Mouse (Mus musculus): Measurements from ENCODE around the gene Rap1gap. TPM values are rescaled to one million over a fixed set of nuclear protein-coding genes. Genes with fewer than 3 reads are reported as not detected.

Gene Rap1gap
- polyA plus RNA-seq, 1 experiment from 2014 or later, result 4.4 TPM

DNA sequence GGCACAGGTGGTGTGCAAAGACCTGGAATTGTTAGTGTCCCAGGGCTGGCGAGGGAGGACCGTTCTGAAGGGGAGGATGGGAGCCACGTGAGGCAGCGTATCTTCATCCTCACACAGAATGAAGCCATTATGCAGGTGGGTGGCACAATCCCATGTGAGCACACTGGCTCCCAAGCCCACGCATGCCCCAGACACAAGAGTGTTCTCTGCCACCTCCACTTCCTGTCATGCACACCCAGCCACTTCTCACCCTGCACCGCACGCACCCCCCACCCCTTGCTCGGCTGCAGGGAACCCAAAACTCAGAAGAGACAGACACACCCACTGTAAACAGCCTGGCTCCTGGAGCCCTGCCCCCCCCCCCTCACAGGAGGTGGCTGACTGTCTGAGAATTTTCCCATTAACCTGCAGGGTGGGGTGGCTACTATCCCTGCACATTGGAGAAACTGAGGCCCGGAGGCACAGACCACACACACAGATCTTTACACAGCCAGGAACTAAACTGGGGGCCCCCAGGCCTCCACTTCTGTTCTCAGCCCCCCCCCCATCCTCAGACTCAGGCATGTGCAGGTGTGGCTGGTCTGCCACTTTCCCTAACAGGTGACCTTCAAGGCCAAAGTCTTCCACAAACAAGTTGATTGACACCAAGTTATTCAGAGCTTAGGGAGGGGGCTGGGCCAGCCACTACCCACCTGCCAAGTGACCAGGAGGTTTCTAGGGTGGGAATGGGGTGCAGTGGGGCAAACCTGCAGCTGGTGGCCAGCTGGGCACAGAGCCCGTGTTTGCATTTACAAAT is 27.8 kb downstream of the Rap1gap start:
- Histone ChIP-seq H3K27me3 (ENCODE audit: control insufficient read depth, insufficient read depth, low read depth, low read length) (no peaks in the 10 kb centered on the region), H3K36me3 (ENCODE audit: control insufficient read depth, insufficient read depth) (no peaks in the 10 kb centered on the region), H3K9ac (ENCODE audit: low read depth, low read length) (no peak overlapping the region), H3K4me3 (ENCODE audit: low read depth, low read length) (no peak overlapping the region), H3K4me2 (ENCODE audit: low read depth, low read length) (no peak overlapping the region), H3K9me3 (replicated peaks; ENCODE audit: control insufficient read depth, low read length) (no peaks in the 10 kb centered on the region), H3K27ac (ENCODE audit: low read length) (no peak overlapping the region), H3K4me1 (ENCODE audit: control insufficient read depth, low read depth, low read length) (no peaks in the 10 kb centered on the region; the same call in 1 of the 2 replicates)
- no peak for ATAC-seq (ENCODE audit: low read depth)
- WGBS (ENCODE audit: insufficient replicate concordance), result 56% methylated on average over 10 of the region's 10 CpGs

DNA sequence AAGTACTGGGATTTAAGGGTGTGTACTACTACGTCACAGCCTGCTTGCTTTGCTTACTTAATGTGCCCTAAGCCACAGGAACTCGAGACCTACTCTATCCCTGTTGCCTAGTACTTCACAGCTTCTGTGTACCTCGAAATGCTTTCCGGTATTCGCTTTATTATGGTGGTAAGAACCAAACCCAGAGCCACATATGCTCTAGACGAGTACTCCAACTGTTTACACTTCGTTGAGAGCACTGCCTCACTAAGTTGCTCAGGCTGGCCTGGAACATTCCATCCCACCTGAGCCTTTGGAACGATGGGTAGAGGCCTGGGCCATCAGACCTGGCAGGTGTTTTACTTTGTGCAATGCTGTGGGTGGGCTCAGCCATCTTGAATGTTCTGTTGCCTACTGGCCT is 30.8 kb downstream of the Rap1gap start:
- no peak overlapping the region for H3K9ac ChIP-seq (ENCODE audit: low read depth, low read length)
- no peak overlapping the region for H3K4me3 ChIP-seq (ENCODE audit: low read depth, low read length)
- no peaks in the 10 kb centered on the region for H3K27me3 ChIP-seq (ENCODE audit: control insufficient read depth, insufficient read depth, low read depth, low read length)
- WGBS (ENCODE audit: insufficient replicate concordance), result 51% methylated on average over 8 of the region's 8 CpGs
- no peak overlapping the region for H3K27ac ChIP-seq (ENCODE audit: low read length)
- no peaks in the 10 kb centered on the region; the same call in none of the 2 replicates for H3K4me1 ChIP-seq (ENCODE audit: control insufficient read depth, low read depth, low read length)
- H3K36me3 ChIP-seq (ENCODE audit: control insufficient read depth, insufficient read depth), result no peaks in the 10 kb centered on the region
- H3K4me2 ChIP-seq (ENCODE audit: low read depth, low read length), result no peak overlapping the region
- H3K9me3 ChIP-seq (replicated peaks; ENCODE audit: control insufficient read depth, low read length), result no peaks in the 10 kb centered on the region
- no peak for ATAC-seq (ENCODE audit: low read depth)

DNA sequence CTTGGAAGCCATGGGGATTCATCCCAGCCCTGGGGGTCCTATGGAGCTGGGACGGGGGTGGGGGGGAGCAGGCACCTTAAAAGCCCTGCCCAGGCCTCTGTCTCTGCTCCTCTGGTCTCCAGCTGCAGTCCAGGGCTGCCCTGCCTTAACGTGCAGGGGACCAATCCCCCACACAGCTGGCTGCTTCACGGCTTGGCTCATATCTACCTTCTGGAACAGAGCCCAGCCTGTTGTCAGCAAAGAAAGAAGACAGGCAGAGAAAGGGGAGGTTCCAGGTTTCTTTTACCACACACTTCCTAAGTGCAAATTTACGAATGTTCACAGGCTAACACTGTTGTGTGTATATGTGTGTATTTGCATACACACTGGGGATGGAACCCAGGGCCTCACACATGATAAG is 31.4 kb downstream of the Rap1gap start:
- WGBS (ENCODE audit: insufficient replicate concordance), result 24% methylated on average over 4 of the region's 4 CpGs
- no peaks in the 10 kb centered on the region for H3K9me3 ChIP-seq (replicated peaks; ENCODE audit: control insufficient read depth, low read length)
- no peak overlapping the region for H3K27ac ChIP-seq (ENCODE audit: low read length)
- H3K4me1 ChIP-seq (ENCODE audit: control insufficient read depth, low read depth, low read length), result no peaks in the 10 kb centered on the region; the same call in none of the 2 replicates
- no peaks in the 10 kb centered on the region for H3K36me3 ChIP-seq (ENCODE audit: control insufficient read depth, insufficient read depth)
- H3K4me3 ChIP-seq (ENCODE audit: low read depth, low read length), result no peak overlapping the region
- no peak for ATAC-seq (ENCODE audit: low read depth)
- no peak overlapping the region for H3K9ac ChIP-seq (ENCODE audit: low read depth, low read length)
- no peaks in the 10 kb centered on the region for H3K27me3 ChIP-seq (ENCODE audit: control insufficient read depth, insufficient read depth, low read depth, low read length)
- no peak overlapping the region for H3K4me2 ChIP-seq (ENCODE audit: low read depth, low read length)

GRCm38 (mm10) chr4:137697156-137697885 is 32.8 kb downstream of the Rap1gap start:
- Histone ChIP-seq H3K27ac (ENCODE audit: low read length) (no peak overlapping the region), H3K9me3 (replicated peaks; ENCODE audit: control insufficient read depth, low read length) (no peaks in the 10 kb centered on the region), H3K9ac (ENCODE audit: low read depth, low read length) (no peak overlapping the region), H3K4me1 (ENCODE audit: control insufficient read depth, low read depth, low read length) (peaks cover 2% of the 10 kb centered on the region), H3K4me3 (ENCODE audit: low read depth, low read length) (no peak overlapping the region), H3K36me3 (ENCODE audit: control insufficient read depth, insufficient read depth) (no peaks in the 10 kb centered on the region), H3K4me2 (ENCODE audit: low read depth, low read length) (no peak overlapping the region), H3K27me3 (ENCODE audit: control insufficient read depth, insufficient read depth, low read depth, low read length) (no peaks in the 10 kb centered on the region)
- WGBS (ENCODE audit: insufficient replicate concordance), result 66% methylated on average over 13 of the region's 13 CpGs
- ATAC-seq (ENCODE audit: low read depth), result peak; percentile 24; the same call in 1 of the 2 replicates

DNA sequence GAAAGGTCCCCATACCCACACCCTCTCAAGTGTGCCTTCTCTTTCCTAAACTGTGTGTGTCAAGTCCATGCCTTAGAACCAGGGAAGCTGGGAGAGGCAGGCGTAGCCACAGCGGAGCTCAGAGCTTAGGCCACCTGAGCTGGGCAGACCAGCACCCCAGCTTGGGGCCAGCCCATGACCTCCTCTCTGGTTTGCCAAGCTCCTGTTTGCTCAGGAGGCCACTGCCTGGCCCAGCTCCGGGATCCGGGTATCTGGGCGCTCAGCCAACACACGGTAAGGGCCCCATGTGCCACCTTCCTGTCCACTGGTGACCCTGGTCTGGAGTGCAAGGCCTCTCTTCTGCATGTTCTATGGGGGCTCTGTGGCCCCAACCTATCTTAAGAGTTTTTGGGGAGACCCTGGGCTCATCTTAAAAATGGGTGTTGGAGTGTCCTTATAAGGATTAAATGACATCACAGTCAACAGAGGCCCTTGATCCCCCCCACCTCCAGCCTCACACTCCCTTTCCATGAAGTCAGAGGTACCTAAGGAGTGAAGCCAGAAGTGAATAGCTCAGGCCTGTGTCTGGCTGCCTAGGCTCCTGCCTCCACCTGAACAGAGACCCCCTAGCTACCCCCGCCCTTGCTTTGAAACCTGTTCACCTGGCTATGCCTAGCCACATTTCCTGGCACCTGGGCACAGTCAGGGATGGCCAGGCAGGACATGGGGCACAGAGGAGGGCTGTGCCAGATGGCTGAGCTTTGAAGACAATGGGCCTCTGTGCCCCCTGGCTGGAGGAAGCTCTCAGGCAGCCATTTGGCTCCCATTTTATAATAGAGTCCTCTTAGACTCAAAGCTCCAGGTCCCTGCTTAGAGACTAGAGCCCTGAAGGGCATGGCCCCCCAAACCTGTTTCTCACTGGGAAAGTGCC is 33.8 kb downstream of the Rap1gap start:
- H3K4me1 ChIP-seq (ENCODE audit: control insufficient read depth, low read depth, low read length), result peaks cover 2% of the 10 kb centered on the region
- H3K9ac ChIP-seq (ENCODE audit: low read depth, low read length), result no peak overlapping the region
- ATAC-seq (ENCODE audit: low read depth), result peak; percentile 71
- no peak overlapping the region for H3K4me2 ChIP-seq (ENCODE audit: low read depth, low read length)
- H3K27ac ChIP-seq (ENCODE audit: low read length), result no peak overlapping the region
- no peaks in the 10 kb centered on the region for H3K27me3 ChIP-seq (ENCODE audit: control insufficient read depth, insufficient read depth, low read depth, low read length)
- H3K9me3 ChIP-seq (replicated peaks; ENCODE audit: control insufficient read depth, low read length), result no peaks in the 10 kb centered on the region
- H3K36me3 ChIP-seq (ENCODE audit: control insufficient read depth, insufficient read depth), result no peaks in the 10 kb centered on the region
- H3K4me3 ChIP-seq (ENCODE audit: low read depth, low read length), result no peak overlapping the region
- 66% methylated on average over 7 of the region's 7 CpGs for WGBS (ENCODE audit: insufficient replicate concordance)

DNA sequence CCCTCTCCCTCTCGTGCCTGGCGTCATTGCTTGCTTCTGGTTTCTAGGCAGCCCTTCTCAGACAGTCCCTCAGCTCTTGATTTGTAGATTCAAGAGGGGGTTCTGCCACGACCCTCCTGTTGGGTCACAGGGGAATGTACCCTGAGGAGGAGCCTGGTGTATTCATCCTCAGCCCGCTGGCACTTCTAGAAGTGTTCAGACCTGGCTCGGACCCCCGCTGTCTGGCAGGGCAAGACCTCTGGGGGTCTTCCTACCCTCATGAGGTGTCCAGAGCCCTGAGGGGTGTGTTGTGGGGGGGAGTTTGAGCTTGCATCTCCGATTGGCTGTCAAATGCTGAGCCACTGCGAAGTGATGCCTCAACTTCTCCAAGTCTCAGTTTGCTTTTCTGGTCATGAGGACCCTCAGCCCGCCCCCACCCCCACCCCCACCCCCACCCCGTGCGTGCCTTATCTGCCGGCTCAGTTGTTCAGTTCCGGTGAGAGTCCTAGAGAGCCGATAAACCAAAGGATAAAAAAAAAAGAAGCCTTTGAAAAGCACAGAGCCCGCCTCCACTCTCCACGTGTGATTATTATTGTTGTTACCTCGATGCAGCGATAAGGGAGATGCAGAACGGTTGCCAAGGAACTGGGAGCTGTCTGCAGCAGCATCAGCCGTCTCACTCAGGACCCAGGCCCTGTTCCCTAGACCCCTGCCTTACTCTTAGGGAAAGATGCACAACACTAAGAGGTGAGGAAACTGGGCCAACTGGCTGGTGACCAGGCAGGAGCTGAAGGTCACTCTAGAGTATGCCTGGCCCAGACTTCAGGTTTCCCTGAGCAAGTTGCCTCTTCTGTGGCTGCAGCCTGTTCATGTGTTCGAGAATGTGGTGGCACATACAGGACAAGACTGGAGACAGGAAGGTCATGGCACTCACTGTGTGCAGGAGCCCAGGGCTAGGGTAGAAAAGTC is 35.0 kb downstream of the Rap1gap start:
- Histone ChIP-seq H3K4me1 (ENCODE audit: control insufficient read depth, low read depth, low read length) (peaks cover 2% of the 10 kb centered on the region), H3K9ac (ENCODE audit: low read depth, low read length) (no peak overlapping the region), H3K36me3 (ENCODE audit: control insufficient read depth, insufficient read depth) (no peaks in the 10 kb centered on the region), H3K4me2 (ENCODE audit: low read depth, low read length) (no peak overlapping the region), H3K27ac (ENCODE audit: low read length) (no peak overlapping the region), H3K27me3 (ENCODE audit: control insufficient read depth, insufficient read depth, low read depth, low read length) (no peaks in the 10 kb centered on the region), H3K9me3 (replicated peaks; ENCODE audit: control insufficient read depth, low read length) (no peaks in the 10 kb centered on the region), H3K4me3 (ENCODE audit: low read depth, low read length) (no peak overlapping the region)
- ATAC-seq (ENCODE audit: low read depth), result no peak
- WGBS (ENCODE audit: insufficient replicate concordance), result 33% methylated on average over 21 of the region's 21 CpGs

DNA sequence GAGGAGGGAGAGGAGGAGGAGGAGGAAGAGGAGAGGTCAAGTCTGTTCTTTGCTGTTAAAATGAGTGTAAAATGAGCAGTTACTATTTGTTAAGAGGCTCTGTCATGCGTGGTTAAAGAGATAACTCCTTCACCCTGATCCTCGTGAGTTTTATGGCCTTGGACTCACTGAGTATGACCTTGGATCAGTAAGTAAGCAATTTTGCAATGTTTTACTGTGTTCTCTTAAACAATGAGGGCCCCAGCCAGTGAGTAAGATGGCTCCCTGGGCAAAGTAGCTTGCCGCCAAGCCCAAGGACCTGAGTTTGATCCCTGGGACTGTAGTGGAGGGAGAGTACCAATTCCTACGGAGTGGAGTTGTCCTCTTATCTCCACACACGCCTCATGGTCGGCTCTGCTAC is 36.4 kb downstream of the Rap1gap start:
- 30% methylated on average over 6 of the region's 6 CpGs for WGBS (ENCODE audit: insufficient replicate concordance)
- no peak overlapping the region for H3K4me2 ChIP-seq (ENCODE audit: low read depth, low read length)
- ATAC-seq (ENCODE audit: low read depth), result no peak
- no peaks in the 10 kb centered on the region for H3K36me3 ChIP-seq (ENCODE audit: control insufficient read depth, insufficient read depth)
- H3K4me1 ChIP-seq (ENCODE audit: control insufficient read depth, low read depth, low read length), result peaks cover 2% of the 10 kb centered on the region
- H3K27ac ChIP-seq (ENCODE audit: low read length), result no peak overlapping the region
- H3K4me3 ChIP-seq (ENCODE audit: low read depth, low read length), result no peak overlapping the region
- H3K9me3 ChIP-seq (replicated peaks; ENCODE audit: control insufficient read depth, low read length), result no peaks in the 10 kb centered on the region
- H3K9ac ChIP-seq (ENCODE audit: low read depth, low read length), result no peak overlapping the region
- H3K27me3 ChIP-seq (ENCODE audit: control insufficient read depth, insufficient read depth, low read depth, low read length), result no peaks in the 10 kb centered on the region

GRCm38 (mm10) chr4:137703077-137703476 is 38.6 kb downstream of the Rap1gap start:
- no peak overlapping the region for H3K4me3 ChIP-seq (ENCODE audit: low read depth, low read length)
- H3K27ac ChIP-seq (ENCODE audit: low read length), result no peak overlapping the region
- no peak overlapping the region for H3K9ac ChIP-seq (ENCODE audit: low read depth, low read length)
- peaks cover 14% of the 10 kb centered on the region for H3K27me3 ChIP-seq (ENCODE audit: control insufficient read depth, insufficient read depth, low read depth, low read length)
- no peak for ATAC-seq (ENCODE audit: low read depth)
- no peaks in the 10 kb centered on the region for H3K36me3 ChIP-seq (ENCODE audit: control insufficient read depth, insufficient read depth)
- H3K9me3 ChIP-seq (replicated peaks; ENCODE audit: control insufficient read depth, low read length), result no peaks in the 10 kb centered on the region
- H3K4me1 ChIP-seq (ENCODE audit: control insufficient read depth, low read depth, low read length), result peaks cover 8% of the 10 kb centered on the region
- 59% methylated on average over 5 of the region's 5 CpGs for WGBS (ENCODE audit: insufficient replicate concordance)
- no peak overlapping the region for H3K4me2 ChIP-seq (ENCODE audit: low read depth, low read length)
